Mouse (Mus musculus): Measurements from ENCODE around the gene Gm527. TPM values are rescaled to one million over a fixed set of nuclear protein-coding genes. Genes with fewer than 3 reads are reported as not detected.
A peak's percentile ranks its signal among the peaks of the same experiment; 100 is the strongest.

Gm527 gene
- polyA plus RNA-seq (2015; fragmentation: Nextera tagmentation; extraction: Ambion mirVana) = 1.4 and 4.3 TPM in 2 replicates

GRCm38 (mm10) chr12:64917578-64918471 is at the start of gene Gm527:
TSS of gene Gm527 (plus strand) at chr12:64917906.
- no peaks in the 10 kb centered on the region for H3K9me3 ChIP-seq
- H3K27me3 ChIP-seq = no peaks in the 10 kb centered on the region
- H3K9ac ChIP-seq = peak within 1 kb of the TSS; percentile 75
- peak within 1 kb of the TSS; percentile 84 for H3K4me3 ChIP-seq
- H3K27ac ChIP-seq = peak within 1 kb of the TSS; percentile 66
- ATAC-seq (ENCODE audit: borderline replicate concordance, extremely low read depth, low FRiP score, low TSS enrichment) = peak; percentile 100
- H3K36me3 ChIP-seq = no peaks in the 10 kb centered on the region
- WGBS = under 1% methylated on average over 89 of the region's 93 CpGs
- H3K4me2 ChIP-seq = peak within 1 kb of the TSS; percentile 93
- H3K4me1 ChIP-seq = no peaks in the 10 kb centered on the region

GRCm38 (mm10) chr12:64871103-64871502 is 46.6 kb upstream of the Gm527 start:
- H3K4me1 ChIP-seq = no peaks in the 10 kb centered on the region

GRCm38 (mm10) chr12:64897060-64897730 is 20.5 kb upstream of the Gm527 start:
- no peak for ATAC-seq (ENCODE audit: borderline replicate concordance, extremely low read depth, low FRiP score, low TSS enrichment)
- Histone ChIP-seq H3K4me1 (peaks cover under 1% of the 10 kb centered on the region; the same call in 1 of the 2 replicates), H3K9ac (no peak overlapping the region), H3K36me3 (no peaks in the 10 kb centered on the region), H3K27me3 (no peaks in the 10 kb centered on the region), H3K9me3 (no peaks in the 10 kb centered on the region), H3K27ac (no peak overlapping the region), H3K4me2 (no peak overlapping the region), H3K4me3 (no peak overlapping the region)
- 36% methylated on average over 4 of the region's 4 CpGs for WGBS

More at GRCm38 (mm10) chr12:64871103-64871502, 46.6 kb upstream of the Gm527 start:
- Histone ChIP-seq H3K27ac (no peak overlapping the region), H3K36me3 (no peaks in the 10 kb centered on the region), H3K9me3 (no peaks in the 10 kb centered on the region), H3K4me2 (no peak overlapping the region), H3K9ac (no peak overlapping the region), H3K27me3 (no peaks in the 10 kb centered on the region), H3K4me3 (no peak overlapping the region)
- no peak for ATAC-seq (ENCODE audit: borderline replicate concordance, extremely low read depth, low FRiP score, low TSS enrichment)
- 53% methylated on average over 4 of the region's 4 CpGs for WGBS

GRCm38 (mm10) chr12:64902506-64902905 is 15.2 kb upstream of the Gm527 start:
- Histone ChIP-seq H3K36me3 (no peaks in the 10 kb centered on the region), H3K9ac (no peak overlapping the region)
- peak; percentile 90 for ATAC-seq (ENCODE audit: borderline replicate concordance, extremely low read depth, low FRiP score, low TSS enrichment)

GRCm38 (mm10) chr12:64903186-64903585 is 14.5 kb upstream of the Gm527 start:
- H3K4me1 ChIP-seq = peaks cover 16% of the 10 kb centered on the region
- no peak overlapping the region for H3K9ac ChIP-seq
- no peaks in the 10 kb centered on the region for H3K36me3 ChIP-seq
- no peak overlapping the region for H3K27ac ChIP-seq
- no peak overlapping the region for H3K4me2 ChIP-seq
- H3K27me3 ChIP-seq = no peaks in the 10 kb centered on the region
- 44% methylated on average over 8 of the region's 8 CpGs for WGBS
- ATAC-seq (ENCODE audit: borderline replicate concordance, extremely low read depth, low FRiP score, low TSS enrichment) = no peak; the same call in 1 of the 2 replicates
- H3K4me3 ChIP-seq = no peak overlapping the region
- no peaks in the 10 kb centered on the region for H3K9me3 ChIP-seq

More at GRCm38 (mm10) chr12:64902506-64902905, 15.2 kb upstream of the Gm527 start:
- 15% methylated on average over 8 of the region's 8 CpGs for WGBS
- H3K4me1 ChIP-seq = peaks cover 16% of the 10 kb centered on the region
- no peak overlapping the region for H3K27ac ChIP-seq
- H3K4me2 ChIP-seq = peak overlapping the region; percentile 25; the same call in 1 of the 2 replicates
- no peaks in the 10 kb centered on the region for H3K27me3 ChIP-seq
- no peaks in the 10 kb centered on the region for H3K9me3 ChIP-seq
- no peak overlapping the region for H3K4me3 ChIP-seq

GRCm38 (mm10) chr12:64912996-64913395 is 4.7 kb upstream of the Gm527 start:
- H3K4me1 ChIP-seq = no peaks in the 10 kb centered on the region
- H3K4me3 ChIP-seq = no peak overlapping the region
- H3K36me3 ChIP-seq = no peaks in the 10 kb centered on the region
- H3K4me2 ChIP-seq = no peak overlapping the region
- no peak overlapping the region for H3K27ac ChIP-seq
- H3K9me3 ChIP-seq = no peaks in the 10 kb centered on the region
- H3K27me3 ChIP-seq = no peaks in the 10 kb centered on the region
- no peak for ATAC-seq (ENCODE audit: borderline replicate concordance, extremely low read depth, low FRiP score, low TSS enrichment)
- H3K9ac ChIP-seq = no peak overlapping the region
- 54% methylated on average over 6 of the region's 6 CpGs for WGBS

GRCm38 (mm10) chr12:64916735-64917134 is 971 bp upstream of the Gm527 start:
- Histone ChIP-seq H3K27ac (no peak overlapping the region), H3K36me3 (no peaks in the 10 kb centered on the region), H3K4me1 (no peaks in the 10 kb centered on the region), H3K4me2 (no peak overlapping the region), H3K9me3 (no peaks in the 10 kb centered on the region), H3K4me3 (no peak overlapping the region), H3K9ac (no peak overlapping the region), H3K27me3 (no peaks in the 10 kb centered on the region)
- no peak for ATAC-seq (ENCODE audit: borderline replicate concordance, extremely low read depth, low FRiP score, low TSS enrichment)

GRCm38 (mm10) chr12:64937493-64937892 is 19.8 kb downstream of the Gm527 start:
- H3K4me1 ChIP-seq = no peaks in the 10 kb centered on the region
- no peak overlapping the region for H3K4me2 ChIP-seq
- 0 out of 2 replicates have a peak, but pooled peaks cover 4% of the 10 kb centered on the region for H3K36me3 ChIP-seq
- no peaks in the 10 kb centered on the region for H3K27me3 ChIP-seq
- H3K9me3 ChIP-seq = no peaks in the 10 kb centered on the region
- no peak overlapping the region for H3K4me3 ChIP-seq
- H3K9ac ChIP-seq = no peak overlapping the region
- H3K27ac ChIP-seq = no peak overlapping the region
- no peak for ATAC-seq (ENCODE audit: borderline replicate concordance, extremely low read depth, low FRiP score, low TSS enrichment)
- 89% methylated on average over 2 of the region's 2 CpGs for WGBS

- Histone ChIP-seq H3K36me3 (no peaks in the 10 kb centered on the region), H3K4me2 (peak overlapping the region; percentile 68), H3K4me1 (peaks cover 21% of the 10 kb centered on the region), H3K27me3 (no peaks in the 10 kb centered on the region), H3K4me3 (peak overlapping the region; percentile 96), H3K9me3 (no peaks in the 10 kb centered on the region), H3K27ac (0 out of 2 replicates have a peak overlapping the region, but pooled peaks have one; percentile 32), H3K9ac (peak overlapping the region; percentile 45)
- no peak for ATAC-seq (ENCODE audit: borderline replicate concordance, extremely low read depth, low FRiP score, low TSS enrichment)
- 13% methylated on average over 4 of the region's 4 CpGs for WGBS
Measured at GRCm38 (mm10) chr12:64964560-64964959, 46.9 kb downstream of the Gm527 start.

GRCm38 (mm10) chr12:64965124-64966026 is 47.7 kb downstream of the Gm527 start, which contains the start of the genes Klhl28 and Togaram1:
TSS of gene Klhl28 (minus strand) at chr12:64965534.
TSS of gene Togaram1 (plus strand) at chr12:64965804.
- Histone ChIP-seq H3K4me1 (peaks cover 26% of the 10 kb centered on the region), H3K4me3 (peak within 1 kb of the TSS; percentile 96), H3K4me2 (peak within 1 kb of the TSS; percentile 87), H3K27me3 (no peaks in the 10 kb centered on the region), H3K9ac (peak within 1 kb of the TSS; percentile 97), H3K27ac (peak within 1 kb of the TSS; percentile 91), H3K9me3 (no peaks in the 10 kb centered on the region), H3K36me3 (no peaks in the 10 kb centered on the region)
- whole genome bisulfite sequencing = under 1% methylated on average over 45 of the region's 45 CpGs
- ATAC-seq (ENCODE audit: borderline replicate concordance, extremely low read depth, low FRiP score, low TSS enrichment) = peak; percentile 99

GRCm38 (mm10) chr12:64966101-64966631 is 48.5 kb downstream of the Gm527 start:
- H3K36me3 ChIP-seq = no peaks in the 10 kb centered on the region
- H3K9me3 ChIP-seq = no peaks in the 10 kb centered on the region
- H3K27ac ChIP-seq = peak overlapping the region; percentile 91
- H3K27me3 ChIP-seq = no peaks in the 10 kb centered on the region
- H3K4me3 ChIP-seq = peak overlapping the region; percentile 96
- WGBS = under 1% methylated on average over 44 of the region's 44 CpGs
- peak; percentile 40; the same call in 1 of the 2 replicates for ATAC-seq (ENCODE audit: borderline replicate concordance, extremely low read depth, low FRiP score, low TSS enrichment)
- H3K4me1 ChIP-seq = peaks cover 34% of the 10 kb centered on the region
- peak overlapping the region; percentile 87 for H3K4me2 ChIP-seq
- peak overlapping the region; percentile 97 for H3K9ac ChIP-seq
